Mouse (Mus musculus) G1E (cell line): ENCODE measurements around the gene Xdh.
"Not testable (repeated sequence)": the region's sequence is repeated elsewhere in the genome, so short reads cannot be mapped to it uniquely, and the experiment has no call there.

Experiments
- CTCF ChIP-seq: IDR thresholded peaks from 2 replicates; pipeline ENCODE4 v1.5.1; 2012; ENCODE audit warnings: low read depth, low read length, inconsistent platforms, mixed read lengths
- GATA1 ChIP-seq: IDR thresholded peaks from 2 replicates; pipeline ENCODE4 v1.6.1; 2012; ENCODE audit warnings: borderline replicate concordance, low read length, inconsistent platforms, mixed read lengths
- TAL1 ChIP-seq: conservative IDR thresholded peaks from 2 replicates; pipeline ENCODE4 v1.6.1; 2012; ENCODE audit warnings: low read depth, low read length, inconsistent platforms, mixed read lengths

DNA sequence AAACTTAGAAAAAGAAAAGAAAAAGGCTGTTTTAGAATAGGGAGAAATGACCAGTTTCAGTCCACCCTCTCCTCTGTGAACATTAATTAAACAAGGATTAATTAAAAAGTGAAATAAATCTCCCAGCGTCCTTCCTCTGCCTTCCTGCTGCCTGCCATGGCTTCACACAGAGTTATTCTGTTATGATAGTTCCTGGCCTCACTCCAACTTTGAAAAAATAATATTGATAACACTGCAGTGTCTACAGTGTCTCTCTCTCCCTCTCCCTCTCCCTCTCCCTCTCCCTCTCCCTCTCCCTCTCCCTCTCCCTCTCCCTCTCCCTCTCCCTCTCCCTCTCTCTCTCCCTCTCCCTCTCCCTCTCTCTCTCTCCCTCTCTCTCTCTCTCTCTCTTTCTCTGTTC, 110.1 kb downstream of the Xdh start:
- not testable (repeated sequence) for TF ChIP-seq CTCF, TAL1, GATA1
